Mouse (Mus musculus): Measurements from ENCODE around the gene Fcgr4. TPM values are rescaled to one million over a fixed set of nuclear protein-coding genes. Genes with fewer than 3 reads are reported as not detected.
"Not testable (repeated sequence)": the region's sequence is repeated elsewhere in the genome, so short reads cannot be mapped to it uniquely, and the experiment has no call there.

Fcgr4 gene
- polyA plus RNA-seq, 1 experiment = 3.7 TPM

DNA sequence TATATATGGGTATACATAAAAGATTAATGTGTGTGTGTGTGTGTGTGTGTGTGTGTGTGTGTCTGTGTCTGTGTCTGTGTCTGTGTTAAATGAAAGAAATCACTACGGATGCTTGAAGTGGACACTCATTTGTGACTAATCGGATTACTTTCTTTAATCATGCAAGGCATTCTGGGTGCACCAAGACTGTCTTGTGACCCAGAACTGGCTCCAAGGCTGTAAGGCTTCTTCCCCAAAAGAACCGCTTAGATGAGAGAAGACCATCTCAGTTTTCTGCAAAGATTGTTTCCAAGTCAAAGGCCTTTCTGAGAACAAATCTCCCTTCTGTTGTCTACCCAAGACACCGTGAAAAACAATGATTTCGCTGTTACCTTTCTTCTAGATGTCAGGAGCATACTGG lies 58.5 kb downstream of the Fcgr4 start:
- H3K4me3 ChIP-seq (ENCODE audit: insufficient read depth, low read depth, low read length); H3K27me3 ChIP-seq (replicated peaks; ENCODE audit: control insufficient read depth, insufficient read depth, low read length); H3K4me1 ChIP-seq (ENCODE audit: control insufficient read depth, insufficient read depth, low read length); H3K36me3 ChIP-seq (ENCODE audit: control insufficient read depth, insufficient read depth, low read length); H3K27ac ChIP-seq (ENCODE audit: insufficient read depth, low read depth, low read length); DNase-seq: not testable (repeated sequence)
- WGBS = 34% methylated on average over 5 of the region's 5 CpGs

DNA sequence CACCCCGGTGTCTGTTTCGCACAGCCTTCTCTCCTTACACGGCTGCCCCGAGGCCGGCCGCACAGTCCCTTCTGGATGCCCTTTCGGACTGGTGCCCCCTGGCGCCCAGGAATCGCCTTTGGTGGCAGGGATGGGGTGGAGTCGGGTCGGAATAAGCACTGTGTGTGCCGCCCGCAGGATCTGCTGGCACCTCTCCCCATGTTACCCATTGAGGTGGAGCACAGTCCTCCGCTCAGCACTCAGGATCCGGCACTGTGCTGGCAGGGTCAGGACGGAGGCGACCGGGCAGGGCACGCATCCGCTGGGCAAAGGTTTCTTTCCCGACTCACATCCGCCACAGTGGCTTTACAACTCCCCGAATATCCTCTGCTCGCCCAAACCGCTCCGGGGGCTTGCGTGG lies 59.2 kb downstream of the Fcgr4 start:
- peak; percentile 74 for DNase-seq
- H3K27ac ChIP-seq (ENCODE audit: insufficient read depth, low read depth, low read length); H3K4me1 ChIP-seq (ENCODE audit: control insufficient read depth, insufficient read depth, low read length); H3K36me3 ChIP-seq (ENCODE audit: control insufficient read depth, insufficient read depth, low read length); H3K27me3 ChIP-seq (replicated peaks; ENCODE audit: control insufficient read depth, insufficient read depth, low read length); H3K4me3 ChIP-seq (ENCODE audit: insufficient read depth, low read depth, low read length): not testable (repeated sequence)
- 1% methylated on average over 21 of the region's 27 CpGs for WGBS

DNA sequence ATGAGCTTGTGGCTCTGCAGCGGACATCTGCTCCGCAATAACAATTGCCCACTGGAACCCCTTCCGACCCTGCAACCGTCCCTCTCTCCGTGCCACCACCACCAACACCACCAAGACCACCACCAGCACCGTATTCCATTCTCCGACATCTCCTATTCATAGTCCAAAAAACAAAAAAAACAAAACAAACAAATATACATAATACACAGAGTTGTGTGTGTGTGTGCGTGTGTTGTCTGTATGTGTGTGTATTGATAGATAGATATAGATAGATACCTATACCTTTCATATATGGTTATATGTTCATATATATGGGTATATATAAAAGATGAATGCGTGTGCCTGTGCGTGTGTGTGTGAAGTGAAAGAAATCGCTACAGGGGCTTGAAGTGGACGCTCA lies 59.7 kb downstream of the Fcgr4 start:
- H3K27ac ChIP-seq (ENCODE audit: insufficient read depth, low read depth, low read length); H3K4me3 ChIP-seq (ENCODE audit: insufficient read depth, low read depth, low read length); DNase-seq; H3K27me3 ChIP-seq (replicated peaks; ENCODE audit: control insufficient read depth, insufficient read depth, low read length); H3K4me1 ChIP-seq (ENCODE audit: control insufficient read depth, insufficient read depth, low read length); H3K36me3 ChIP-seq (ENCODE audit: control insufficient read depth, insufficient read depth, low read length): not testable (repeated sequence)
- 17% methylated on average over 12 of the region's 12 CpGs for WGBS

DNA sequence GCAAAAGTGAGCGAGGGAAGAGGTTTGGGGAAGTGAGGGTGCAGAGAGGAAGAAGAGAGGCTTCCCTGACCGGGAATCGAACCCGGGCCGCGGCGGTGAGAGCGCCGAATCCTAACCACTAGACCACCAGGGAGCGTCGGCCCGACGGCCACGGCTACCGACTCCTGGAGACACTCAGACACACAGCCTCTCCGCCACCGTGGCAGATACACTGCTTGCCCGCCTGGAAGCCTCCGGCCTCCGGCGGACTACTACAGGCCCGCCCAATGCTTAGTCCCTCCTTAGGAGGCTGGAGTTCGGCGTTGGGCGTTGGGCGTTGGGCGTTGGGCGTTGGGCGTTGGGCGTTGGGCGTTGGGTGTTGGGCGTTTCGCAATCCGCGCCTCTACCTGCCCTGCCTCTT lies 60.6 kb downstream of the Fcgr4 start:
- not testable (repeated sequence) for H3K27ac ChIP-seq (ENCODE audit: insufficient read depth, low read depth, low read length); H3K36me3 ChIP-seq (ENCODE audit: control insufficient read depth, insufficient read depth, low read length); H3K4me1 ChIP-seq (ENCODE audit: control insufficient read depth, insufficient read depth, low read length); H3K4me3 ChIP-seq (ENCODE audit: insufficient read depth, low read depth, low read length); H3K27me3 ChIP-seq (replicated peaks; ENCODE audit: control insufficient read depth, insufficient read depth, low read length); DNase-seq
- WGBS = 0% methylated on average over 1 of the region's 35 CpGs

Other genes starting within 250 kb of the Fcgr4 start
- 15.4 and 16.4 TPM in 2 replicates for gene Atf6, start 151.1 kb upstream of the Fcgr4 start, polyA plus RNA-seq (2012; rRNA removed)
- 0.75 and 1.8 TPM in 2 replicates for gene Gm26620, start 133.9 kb upstream of the Fcgr4 start, polyA plus RNA-seq (2012; rRNA removed)
- gene Dusp12, start 133.4 kb upstream of the Fcgr4 start, polyA plus RNA-seq (2012; rRNA removed) = 13.8 and 18.8 TPM in 2 replicates
- 0.31 and 0.54 TPM in 2 replicates for gene Fcrlb, start 106.0 kb upstream of the Fcgr4 start, polyA plus RNA-seq (2012; rRNA removed)
- gene Fcrla, start 91.3 kb upstream of the Fcgr4 start, polyA plus RNA-seq (2012; rRNA removed) = 0.71 and 6.4 TPM in 2 replicates
- gene Fcgr2b, start 42.4 kb upstream of the Fcgr4 start, polyA plus RNA-seq (2012; rRNA removed) = 61.7 and 64.6 TPM in 2 replicates
- gene Fcgr3, start 46.0 kb downstream of the Fcgr4 start, polyA plus RNA-seq (2012; rRNA removed) = 4.8 and 6.4 TPM in 2 replicates
- 15.6 and 16.7 TPM in 2 replicates for gene Cfap126, start 95.0 kb downstream of the Fcgr4 start, polyA plus RNA-seq (2012; rRNA removed)
- gene Sdhc, start 131.7 kb downstream of the Fcgr4 start, polyA plus RNA-seq (2012; rRNA removed) = 814 and 951 TPM in 2 replicates
- 3.5 and 7.7 TPM in 2 replicates for gene Mpz, start 131.8 kb downstream of the Fcgr4 start, polyA plus RNA-seq (2012; rRNA removed)
- 11.2 and 12.8 TPM in 2 replicates for gene Pcp4l1, start 177.3 kb downstream of the Fcgr4 start, polyA plus RNA-seq (2012; rRNA removed)
- 0.48 and 0.67 TPM in 2 replicates for gene Nr1i3, start 195.1 kb downstream of the Fcgr4 start, polyA plus RNA-seq (2012; rRNA removed)
- gene Tomm40l, start 203.6 kb downstream of the Fcgr4 start, polyA plus RNA-seq (2012; rRNA removed) = 46.4 and 51.8 TPM in 2 replicates
- 19.8 and 20.8 TPM in 2 replicates for gene Apoa2, start 206.1 kb downstream of the Fcgr4 start, polyA plus RNA-seq (2012; rRNA removed)
- gene Fcer1g, start 215.4 kb downstream of the Fcgr4 start, polyA plus RNA-seq (2012; rRNA removed) = 35.8 and 46.8 TPM in 2 replicates
- 1.2 and 1.5 TPM in 2 replicates for gene Adamts4, start 231.5 kb downstream of the Fcgr4 start, polyA plus RNA-seq (2012; rRNA removed)
- 374 and 559 TPM in 2 replicates for gene Ndufs2, start 232.5 kb downstream of the Fcgr4 start, polyA plus RNA-seq (2012; rRNA removed)